Mouse (Mus musculus): ENCODE results near the gene Morn4. TPM values are rescaled to one million over a fixed set of nuclear protein-coding genes. Genes with fewer than 3 reads are reported as not detected.

Morn4 gene
- polyA plus RNA-seq (2021): 38.1 TPM

DNA sequence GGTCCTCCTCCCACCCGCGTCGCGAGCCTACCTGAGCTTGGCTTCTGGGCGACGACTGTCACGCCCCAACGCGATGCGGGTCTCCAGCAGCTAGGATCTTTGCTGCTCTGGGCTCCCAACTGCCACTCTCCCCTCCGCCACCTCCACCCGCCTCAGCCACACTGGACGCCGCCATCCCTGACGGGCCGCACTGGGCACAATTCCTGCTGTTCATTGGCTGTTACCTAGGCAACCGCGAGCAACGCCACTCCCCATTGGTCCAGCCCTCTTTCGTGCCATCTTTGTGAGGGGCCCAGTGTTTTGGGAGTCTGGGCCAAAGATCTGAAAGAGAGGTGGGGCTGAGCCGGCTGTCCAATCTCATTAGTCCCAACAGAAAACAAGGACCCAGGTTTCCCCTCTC, at the start of gene Morn4:
TSS of gene Morn4 (minus strand) at position 192 of the 400 bp plus-strand sequence.
- H3K27me3 ChIP-seq: no peaks in the 10 kb centered on the region
- DNase-seq (ENCODE audit: low read depth, low spot score) (no peak), ATAC-seq (peak; percentile 42)
- in situ Hi-C loops (cut with MboI; ENCODE audit: low pct_unique_long_range_greater_than_20kb): no loop called here
- CTCF ChIA-PET: interaction anchor here (1.9 kb wide), 1 partner anchor 12 kb away, joined by 9 read pairs; no protein-coding TSS in a partner anchor
- no peak for TF ChIP-seq CTCF (IDR thresholded peaks at IDR 0.05)
- POLR2A ChIA-PET: no interaction called here

DNA sequence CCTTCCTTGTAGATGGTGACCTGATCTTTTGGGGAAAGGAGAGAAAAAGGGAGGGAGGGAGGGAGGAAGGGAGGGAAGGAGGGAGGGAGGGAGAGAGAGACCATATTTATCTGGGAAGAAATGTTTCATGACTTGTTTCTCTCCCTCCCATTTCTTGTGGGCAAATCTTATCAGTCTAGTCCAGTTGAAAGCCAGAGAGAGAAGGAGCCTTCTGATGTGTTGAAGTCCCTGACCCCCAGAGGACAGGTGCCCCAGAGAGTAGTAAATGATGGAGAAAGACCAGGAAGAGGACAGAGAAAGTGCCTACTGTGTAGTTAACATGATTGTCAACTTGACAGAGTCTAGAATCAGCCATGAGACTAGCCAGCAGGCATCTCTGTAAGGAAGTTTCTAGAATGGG, 48.9 kb upstream of the Morn4 start:
- ChIA-PET POLR2A (no interaction called here), CTCF (interaction anchor here (2.0 kb wide), 1 partner anchor 9 kb away, joined by 6 read pairs; no protein-coding TSS in a partner anchor)
- ATAC-seq: no peak
- in situ Hi-C loops (cut with MboI; ENCODE audit: low pct_unique_long_range_greater_than_20kb): no loop called here
- no peak for TF ChIP-seq CTCF (IDR thresholded peaks at IDR 0.05)
- no peak for DNase-seq (ENCODE audit: low read depth, low spot score)
- H3K27me3 ChIP-seq: no peaks in the 10 kb centered on the region

DNA sequence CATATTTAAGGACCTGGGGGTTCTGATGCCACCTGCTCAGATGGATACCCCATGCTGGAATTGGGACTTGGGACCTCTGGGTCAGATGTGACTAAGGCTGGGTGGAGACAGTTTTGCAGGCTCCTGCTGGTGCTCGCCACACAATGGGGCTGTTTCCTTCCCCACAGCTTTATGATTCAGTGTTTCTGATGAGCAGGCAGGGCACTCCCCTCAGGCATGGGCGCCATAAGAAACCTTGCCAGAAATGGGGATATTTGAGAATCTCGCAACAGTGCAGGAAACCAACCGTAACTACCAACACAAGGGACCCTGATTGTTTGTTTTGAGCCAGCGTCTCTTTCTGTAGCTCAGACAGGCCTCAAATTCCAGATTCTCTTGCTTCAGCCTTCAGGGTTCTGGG, 44.9 kb upstream of the Morn4 start:
- ChIA-PET CTCF (interaction anchor here (1.0 to 6.8 kb wide), 4 partner anchors 12 to 96 kb away, joined by 3 to 49 read pairs (median 4); partner anchors contain the start of gene Ankrd2), POLR2A (no interaction called here)
- in situ Hi-C loops (cut with MboI; ENCODE audit: low pct_unique_long_range_greater_than_20kb): no loop called here
- no peaks in the 10 kb centered on the region for H3K27me3 ChIP-seq
- DNase-seq (ENCODE audit: low read depth, low spot score): peak; percentile 48
- no peak for TF ChIP-seq CTCF (IDR thresholded peaks at IDR 0.05)
- no peak for ATAC-seq

DNA sequence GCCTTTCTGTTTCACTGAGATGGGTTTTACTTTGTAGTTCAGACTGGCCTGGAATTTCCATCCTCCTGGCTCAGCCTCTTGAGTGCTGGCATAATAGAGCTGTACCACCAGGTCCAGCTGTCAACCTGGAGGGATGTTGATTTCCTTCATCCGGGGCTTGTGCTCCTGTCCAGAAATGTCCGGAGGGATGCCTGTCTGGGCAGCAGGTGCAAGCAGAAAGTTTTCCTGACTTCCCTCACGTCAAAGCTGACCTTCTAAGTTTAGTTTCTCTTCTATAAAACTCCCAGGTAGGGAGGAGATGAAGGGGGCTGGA, 44.1 kb upstream of the Morn4 start:
- DNase-seq (ENCODE audit: low read depth, low spot score) (no peak), ATAC-seq (no peak)
- no peaks in the 10 kb centered on the region for H3K27me3 ChIP-seq
- ChIA-PET CTCF (interaction anchor here (1.5 to 6.8 kb wide), 4 partner anchors 13 to 95 kb away, joined by 3 to 49 read pairs (median 6); partner anchors contain the start of gene Ankrd2), POLR2A (no interaction called here)
- in situ Hi-C loops (cut with MboI; ENCODE audit: low pct_unique_long_range_greater_than_20kb): no loop called here
- TF ChIP-seq CTCF (IDR thresholded peaks at IDR 0.05): no peak

DNA sequence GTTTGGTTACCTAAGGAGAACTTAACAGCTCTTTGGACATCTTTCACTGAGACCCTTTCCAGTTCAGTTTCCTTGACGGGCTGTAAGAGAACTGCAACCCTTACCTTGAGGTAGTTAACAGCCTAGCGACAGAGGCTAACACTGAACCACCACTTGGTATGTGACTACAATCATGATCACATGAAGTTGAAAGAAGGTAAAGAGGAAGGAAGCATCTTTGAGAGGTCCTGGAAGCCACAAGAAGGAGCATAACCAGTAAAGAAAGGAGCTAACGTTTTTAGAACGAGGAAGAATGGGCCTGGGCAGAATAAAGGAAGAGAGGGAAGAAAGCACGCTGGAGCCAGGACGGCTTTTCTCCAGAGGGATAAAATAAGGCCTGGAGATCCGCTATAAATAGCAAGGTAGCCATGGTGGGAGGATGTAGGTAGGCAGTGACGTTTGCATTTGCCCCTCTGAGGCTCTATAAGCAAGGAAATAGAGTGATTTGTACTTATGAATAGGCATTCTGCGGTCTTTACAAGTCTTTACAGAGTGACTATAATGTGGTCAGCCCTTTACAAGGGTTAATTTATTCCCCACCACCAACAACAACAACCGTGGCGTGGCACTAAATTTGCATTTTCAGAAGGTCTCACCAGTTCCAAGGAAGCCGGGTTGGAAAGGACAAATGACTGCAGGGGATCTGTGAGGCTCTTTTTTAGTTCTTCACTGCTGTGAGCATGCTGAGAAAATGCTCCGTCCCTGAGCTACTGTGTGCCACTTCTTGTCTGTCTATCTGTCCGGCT, 43.5 kb upstream of the Morn4 start:
- in situ Hi-C loops (cut with MboI; ENCODE audit: low pct_unique_long_range_greater_than_20kb): no loop called here
- ATAC-seq: no peak
- TF ChIP-seq CTCF (IDR thresholded peaks at IDR 0.05): no peak
- H3K27me3 ChIP-seq: no peaks in the 10 kb centered on the region
- no peak for DNase-seq (ENCODE audit: low read depth, low spot score)
- CTCF ChIA-PET: interaction anchor here (1.7 to 6.8 kb wide), 5 partner anchors 13 to 94 kb away, joined by 3 to 49 read pairs (median 6); partner anchors contain the start of gene Ankrd2
- POLR2A ChIA-PET: interaction anchor here (0.9 to 1.0 kb wide), 2 partner anchors 15 to 137 kb away, joined by 3 read pairs; no protein-coding TSS in a partner anchor

DNA sequence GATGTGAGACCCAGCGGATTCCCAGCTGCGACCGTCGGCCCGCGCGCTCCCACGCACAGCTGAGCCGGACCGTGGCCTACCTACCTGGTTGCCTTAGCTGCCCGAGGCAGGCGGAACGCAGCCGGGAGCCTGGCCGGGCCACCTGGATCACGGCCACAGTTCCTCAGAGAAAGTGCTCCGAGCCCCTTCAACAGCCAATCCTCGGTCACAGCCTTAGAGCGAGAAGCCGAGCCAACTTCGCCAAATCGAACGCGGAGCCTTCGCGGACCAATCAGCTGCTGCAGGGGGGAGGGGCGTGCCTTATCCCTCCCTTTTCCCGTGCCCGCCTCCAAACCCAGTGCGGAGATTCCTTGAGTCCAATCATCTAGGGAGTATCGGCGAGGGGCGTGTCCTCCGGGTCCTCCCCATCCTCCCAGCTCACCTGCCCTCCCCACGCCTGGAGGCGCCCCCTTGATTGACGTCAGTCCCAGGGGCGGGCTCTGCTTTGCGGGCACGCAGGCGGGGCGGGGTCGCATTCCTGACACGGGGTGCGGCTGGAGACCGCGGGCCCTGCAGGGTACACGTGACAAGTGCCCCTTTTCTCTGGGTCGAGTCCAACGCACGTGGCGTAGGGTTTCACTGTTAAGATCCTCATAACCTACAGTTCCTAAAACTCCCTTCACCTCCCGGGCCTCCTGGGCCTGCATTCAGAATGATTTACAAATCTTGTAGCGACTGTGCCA, 42.8 kb upstream of the Morn4 start, which contains the start of gene Avpi1:
TSS of gene Avpi1 (minus strand) at position 273 of the 722 bp plus-strand sequence.
- POLR2A ChIA-PET: interaction anchor here (0.9 to 1.3 kb wide), 4 partner anchors 16 to 136 kb away, joined by 3 to 4 read pairs (median 3); partner anchors contain the start of gene Pi4k2a
- ATAC-seq (peak; percentile 94), DNase-seq (ENCODE audit: low read depth, low spot score) (peak; percentile 74)
- TF ChIP-seq CTCF (IDR thresholded peaks at IDR 0.05): no peak
- no peaks in the 10 kb centered on the region for H3K27me3 ChIP-seq
- in situ Hi-C loops (cut with MboI; ENCODE audit: low pct_unique_long_range_greater_than_20kb): no loop called here
- CTCF ChIA-PET: interaction anchor here (1.3 to 6.8 kb wide), 7 partner anchors 14 to 93 kb away, joined by 3 to 49 read pairs (median 6); partner anchors contain the start of gene Ankrd2

DNA sequence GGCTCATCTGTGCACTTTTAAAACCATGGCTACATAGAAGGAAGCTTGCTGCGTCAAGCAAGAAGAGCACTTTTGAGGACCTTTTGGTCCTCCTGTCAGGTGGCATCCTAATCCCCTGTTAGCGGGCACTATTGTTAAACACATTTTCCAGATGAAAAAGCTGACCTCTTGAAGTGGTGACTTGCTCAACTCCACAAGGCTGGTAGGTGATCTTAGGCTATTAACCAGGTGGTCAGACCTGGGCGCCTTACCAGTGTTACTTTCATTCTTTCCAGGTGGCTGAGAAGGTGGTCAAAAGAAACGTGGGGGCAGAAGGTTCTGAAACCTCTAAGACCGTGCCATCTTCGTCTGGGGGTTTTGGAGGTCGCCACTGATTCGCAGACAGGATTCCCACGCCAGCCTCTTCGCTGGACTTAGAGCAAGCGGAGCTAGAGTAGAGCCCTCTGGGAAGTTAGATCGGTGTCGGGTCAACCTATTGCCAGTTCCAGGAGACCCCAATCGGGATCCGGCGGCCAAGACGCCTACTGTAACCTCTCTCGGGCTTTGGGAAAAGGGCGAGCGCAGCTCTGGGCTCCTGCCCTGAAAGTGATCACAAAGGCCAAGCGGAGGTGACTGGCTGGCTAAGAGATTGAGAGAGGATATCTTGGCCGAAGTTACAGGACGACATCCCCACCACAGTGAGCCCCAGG, 42.0 kb upstream of the Morn4 start:
- no peaks in the 10 kb centered on the region for H3K27me3 ChIP-seq
- no peak for DNase-seq (ENCODE audit: low read depth, low spot score)
- peak; percentile 8 for ATAC-seq
- ChIA-PET CTCF (interaction anchor here (1.2 to 6.8 kb wide), 7 partner anchors 15 to 93 kb away, joined by 3 to 49 read pairs (median 4); partner anchors contain the start of gene Ankrd2), POLR2A (interaction anchor here (0.9 to 1.3 kb wide), 3 partner anchors 16 to 38 kb away, joined by 3 to 4 read pairs (median 3); partner anchors contain the start of gene Pi4k2a)
- in situ Hi-C loops (cut with MboI; ENCODE audit: low pct_unique_long_range_greater_than_20kb): no loop called here
- no peak for TF ChIP-seq CTCF (IDR thresholded peaks at IDR 0.05)

DNA sequence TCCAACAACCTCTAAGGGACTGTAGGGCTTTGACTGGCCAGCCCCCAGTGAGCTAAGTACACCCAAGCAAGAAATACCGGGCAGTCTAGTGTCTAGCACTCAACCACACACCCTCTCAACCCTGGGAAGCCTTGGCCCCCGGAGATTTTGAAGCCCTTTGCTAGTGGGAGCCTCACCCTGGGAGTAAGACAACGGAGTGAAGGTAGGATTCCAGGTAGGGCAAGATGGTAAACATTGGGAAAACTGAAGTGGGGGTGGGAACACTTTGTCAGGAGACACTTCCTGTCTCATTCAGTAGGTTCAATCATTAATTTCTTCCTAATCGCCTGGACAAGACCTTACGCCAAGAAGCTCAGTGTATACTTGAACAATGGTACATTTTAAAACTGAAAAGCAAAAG, 40.9 kb upstream of the Morn4 start:
- DNase-seq (ENCODE audit: low read depth, low spot score) (no peak), ATAC-seq (no peak)
- POLR2A ChIA-PET: interaction anchor here (1.7 kb wide), 1 partner anchor 9 kb away, joined by 5 read pairs; no protein-coding TSS in a partner anchor
- no peak for TF ChIP-seq CTCF (IDR thresholded peaks at IDR 0.05)
- in situ Hi-C loops (cut with MboI; ENCODE audit: low pct_unique_long_range_greater_than_20kb): no loop called here
- no peaks in the 10 kb centered on the region for H3K27me3 ChIP-seq
- CTCF ChIA-PET: interaction anchor here (0.8 to 6.8 kb wide), 5 partner anchors 13 to 91 kb away, joined by 3 to 49 read pairs (median 4); partner anchors contain the start of gene Ankrd2

DNA sequence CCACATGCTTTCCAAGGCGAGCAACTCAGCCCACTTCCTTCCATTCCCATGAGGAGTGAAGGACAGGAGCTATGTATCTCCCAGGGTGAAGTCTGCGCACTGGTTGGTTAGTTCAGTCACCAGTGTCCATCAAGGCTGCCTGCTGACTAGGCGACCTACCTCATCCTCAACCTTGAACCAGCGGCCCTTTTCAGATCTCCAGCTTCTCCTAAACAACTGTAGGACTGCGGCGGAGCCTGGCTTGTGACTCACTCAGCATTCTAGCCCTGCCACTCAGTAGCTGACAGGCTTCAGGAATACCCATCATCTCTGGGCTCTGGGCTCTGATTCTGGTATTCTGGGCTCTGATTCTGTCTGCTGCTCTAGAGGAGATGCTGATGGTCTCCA, 40.1 kb upstream of the Morn4 start:
- POLR2A ChIA-PET: interaction anchor here (0.5 to 1.7 kb wide), 2 partner anchors 8 to 1449 kb away, joined by 5 read pairs; no protein-coding TSS in a partner anchor
- no peak for TF ChIP-seq CTCF (IDR thresholded peaks at IDR 0.05)
- CTCF ChIA-PET: interaction anchor here (0.9 to 6.8 kb wide), 3 partner anchors 9 to 39 kb away, joined by 3 to 49 read pairs (median 4); no protein-coding TSS in a partner anchor
- H3K27me3 ChIP-seq: no peaks in the 10 kb centered on the region
- ATAC-seq: no peak
- DNase-seq (ENCODE audit: low read depth, low spot score): no peak
- in situ Hi-C loops (cut with MboI; ENCODE audit: low pct_unique_long_range_greater_than_20kb): no loop called here
